Mouse (Mus musculus) spleen, adult 2 months (tissue): ENCODE data around the gene Mfsd4b5.

Source experiments
- CTCF ChIP-seq: fragments of 200-500 bp; IDR thresholded peaks from 2 replicates; pipeline ENCODE4 v1.5.1; 2011; ENCODE audit warnings: mild to moderate bottlenecking, inconsistent platforms; ENCODE audit not compliant: insufficient read depth, insufficient read length, insufficient replicate concordance; ENCODE audit errors: extremely low read depth
- POLR2A ChIP-seq: fragments of 200-500 bp; IDR thresholded peaks from 2 replicates; pipeline ENCODE4 v1.6.1; 2011; ENCODE audit warnings: low read depth, low read length, inconsistent platforms

- TF ChIP-seq POLR2A: no peak
- TF ChIP-seq CTCF: no peak
Observed at GRCm38 (mm10) chr10:39986466-39986865, at the start of gene Mfsd4b5.
